Mouse (Mus musculus) forebrain, postnatal 0 days (tissue): ENCODE measurements at regions not wholly inside any gene's neighbourhood (a gene's known extent, or its start where the extent isn't known, plus 50 kb on each side); places are given as distances from the start of the nearest gene placed in this dataset.
A peak's percentile ranks its signal among the peaks of the same experiment; 100 is the strongest.
"Not testable (repeated sequence)": the region's sequence is repeated elsewhere in the genome, so short reads cannot be mapped to it uniquely, and the experiment has no call there.

Source experiments
- ATAC-seq: fragments of 200-750 bp; cut with Nextera tagmentation; 2 replicates; pipeline ENCODE4 v1.8.0; 2017; ENCODE audit warnings: mild to moderate bottlenecking, moderate library complexity
- DNase-seq: peaks from one replicate; pipeline ENCODE4 v3.0.0-alpha.2; 2015
- H3K27ac ChIP-seq: fragments of 300-500 bp; sonication (generic); 2 replicates; pipeline ENCODE4 v1.5.1; 2014; ENCODE audit warnings: low read depth, mild to moderate bottlenecking, antibody characterized with exemption, low read length, moderate library complexity, mixed read lengths
- H3K27me3 ChIP-seq: fragments of 300-500 bp; sonication (generic); 2 replicates; pipeline ENCODE4 v1.6.1; 2014; ENCODE audit warnings: mild to moderate bottlenecking, low read length, mixed read lengths; ENCODE audit not compliant: insufficient read depth
- H3K36me3 ChIP-seq: fragments of 300-500 bp; sonication (generic); 2 replicates; pipeline ENCODE4 v1.6.1; 2014; ENCODE audit warnings: mild to moderate bottlenecking, moderate library complexity; ENCODE audit not compliant: insufficient read depth
- H3K4me1 ChIP-seq: fragments of 300-500 bp; sonication (generic); 2 replicates; pipeline ENCODE4 v1.6.1; 2014; ENCODE audit warnings: antibody characterized with exemption; ENCODE audit not compliant: insufficient read depth
- H3K4me2 ChIP-seq: fragments of 300-500 bp; sonication (generic); 2 replicates; pipeline ENCODE4 v1.6.1; 2014; ENCODE audit warnings: low read depth, mild to moderate bottlenecking, moderate library complexity
- H3K4me3 ChIP-seq: fragments of 300-500 bp; sonication (generic); 2 replicates; pipeline ENCODE4 v1.5.1; 2014; ENCODE audit warnings: low read depth, low read length, mixed read lengths
- H3K9ac ChIP-seq: fragments of 300-500 bp; sonication (generic); 2 replicates; pipeline ENCODE4 v1.6.1; 2014; ENCODE audit warnings: mild to moderate bottlenecking
- H3K9me3 ChIP-seq: fragments of 300-500 bp; sonication (generic); 2 replicates; pipeline ENCODE4 v1.6.1; 2016; ENCODE audit warnings: low read length
- CTCF ChIP-seq: sonication (generic); IDR thresholded peaks from 2 replicates; pipeline ENCODE4 v1.5.1; 2016; ENCODE audit warnings: antibody characterized with exemption, control low read depth, low read depth
- WGBS: fragments of 180-500 bp; shearing (Covaris S2); extraction: QIAGEN DNeasy Blood & Tissue Kit; methylation state at CpG from one replicate; pipeline ENCODE4 v1.1.7; 2014; 5-methylcytosine and 5-hydroxymethylcytosine counted together

DNA sequence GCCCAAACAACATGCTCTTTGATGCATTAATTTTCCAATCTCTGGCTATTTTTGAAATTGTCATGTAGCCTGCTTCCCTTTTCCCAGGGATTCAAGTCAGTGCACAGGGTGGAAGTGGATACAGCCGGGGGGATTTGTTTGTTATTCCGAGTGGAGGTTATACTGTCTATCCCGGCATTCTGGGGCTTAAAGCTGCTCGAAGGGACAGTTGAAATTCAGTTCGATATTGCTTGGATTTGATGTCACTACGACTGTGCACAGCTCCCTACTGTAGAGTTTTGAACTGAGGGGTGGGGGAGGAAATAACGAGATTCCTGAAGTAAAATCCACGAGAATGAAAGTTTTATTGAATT is 254.4 kb upstream of the Gm6793 start:
- 7% methylated on average over 8 of the region's 8 CpGs for WGBS
- no peaks in the 10 kb centered on the region; the same call in 1 of the 2 replicates for H3K4me1 ChIP-seq
- H3K36me3 ChIP-seq: no peaks in the 10 kb centered on the region
- H3K27ac ChIP-seq: peak overlapping the region; percentile 62
- H3K27me3 ChIP-seq: no peaks in the 10 kb centered on the region
- H3K4me3 ChIP-seq: no peak overlapping the region
- ATAC-seq: peak; percentile 45; the same call in 1 of the 2 replicates
- TF ChIP-seq CTCF: no peak
- 0 out of 2 replicates have a peak overlapping the region, but pooled peaks have one; percentile 0 for H3K4me2 ChIP-seq
- DNase-seq: no peak
- no peaks in the 10 kb centered on the region for H3K9me3 ChIP-seq
- H3K9ac ChIP-seq: no peak overlapping the region

DNA sequence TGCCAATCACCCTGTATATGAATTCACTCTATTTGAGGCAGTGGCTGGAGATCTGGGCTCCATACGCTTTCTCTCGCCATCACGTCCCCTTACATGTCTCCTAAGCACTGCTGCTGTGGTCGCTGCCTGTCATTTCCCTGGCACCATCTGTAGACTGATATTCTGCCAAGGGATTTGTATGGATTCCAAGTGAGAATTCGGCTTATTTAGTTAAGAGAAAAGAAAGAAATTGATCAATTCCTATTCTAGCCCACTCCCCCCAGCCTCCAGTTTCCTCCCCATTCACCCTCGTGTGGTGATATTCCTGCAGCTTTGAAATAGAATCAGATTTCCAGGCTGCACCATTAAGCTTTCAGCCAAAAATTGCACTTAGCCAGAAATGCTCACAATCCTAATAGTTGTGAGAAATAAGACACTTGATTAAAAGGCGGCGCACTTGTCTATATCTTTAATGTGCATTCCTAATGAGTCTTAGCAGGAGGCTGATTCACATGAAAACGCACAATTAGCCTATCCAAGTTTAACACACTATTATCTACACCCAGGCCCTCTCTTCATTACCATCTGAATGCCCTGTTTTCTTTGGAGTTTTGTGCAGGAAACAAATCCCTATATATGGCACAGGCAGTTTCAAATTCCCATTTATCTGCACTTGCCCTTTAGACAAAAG is 253.8 kb upstream of the Gm6793 start:
- H3K9ac ChIP-seq: no peak overlapping the region
- 0 out of 2 replicates have a peak, but pooled peaks have one; percentile 8 for TF ChIP-seq CTCF
- H3K4me3 ChIP-seq: no peak overlapping the region
- WGBS: 12% methylated on average over 9 of the region's 9 CpGs
- no peaks in the 10 kb centered on the region for H3K9me3 ChIP-seq
- H3K36me3 ChIP-seq: no peaks in the 10 kb centered on the region
- H3K27ac ChIP-seq: peak overlapping the region; percentile 62
- no peaks in the 10 kb centered on the region for H3K27me3 ChIP-seq
- no peaks in the 10 kb centered on the region; the same call in 1 of the 2 replicates for H3K4me1 ChIP-seq
- ATAC-seq (peak; percentile 83), DNase-seq (peak; percentile 88)
- 0 out of 2 replicates have a peak overlapping the region, but pooled peaks have one; percentile 0 for H3K4me2 ChIP-seq

DNA sequence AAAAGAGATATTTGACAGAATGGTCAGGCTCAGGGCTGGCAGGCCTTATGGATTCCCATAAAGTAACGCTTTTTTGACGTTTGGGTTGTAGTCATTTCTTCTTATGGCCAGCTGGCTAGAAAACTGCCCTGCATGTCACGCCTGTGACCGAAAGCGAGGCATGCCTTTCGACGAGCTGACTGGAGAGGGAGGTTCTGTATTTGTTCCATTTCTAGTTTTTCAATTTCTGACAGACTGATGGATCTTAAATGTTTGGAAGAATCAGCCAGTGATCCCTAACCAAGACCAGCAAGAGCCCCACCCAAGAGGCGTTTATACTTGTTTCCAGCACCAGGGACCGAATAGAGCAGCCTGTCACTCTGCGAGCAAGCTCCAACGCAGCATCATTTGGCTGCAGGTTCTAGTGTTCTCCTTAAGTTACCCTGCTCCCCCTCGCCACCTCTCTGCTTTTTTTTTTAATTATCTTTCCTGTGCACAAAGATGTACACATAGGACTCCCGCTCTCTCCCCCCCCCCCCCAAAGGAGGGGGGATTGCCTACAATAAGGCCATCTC is 243.2 kb upstream of the Gm6793 start:
- Histone ChIP-seq H3K27ac (peak overlapping the region; percentile 75), H3K36me3 (no peaks in the 10 kb centered on the region), H3K4me2 (peak overlapping the region; percentile 46), H3K9me3 (no peaks in the 10 kb centered on the region), H3K9ac (peak overlapping the region; percentile 47), H3K27me3 (no peaks in the 10 kb centered on the region), H3K4me1 (peaks cover 13% of the 10 kb centered on the region; the same call in 1 of the 2 replicates), H3K4me3 (peak overlapping the region; percentile 28)
- peak; percentile 70 for ATAC-seq
- DNase-seq: peak; percentile 64
- TF ChIP-seq CTCF: no peak
- 13% methylated on average over 13 of the region's 13 CpGs for WGBS

DNA sequence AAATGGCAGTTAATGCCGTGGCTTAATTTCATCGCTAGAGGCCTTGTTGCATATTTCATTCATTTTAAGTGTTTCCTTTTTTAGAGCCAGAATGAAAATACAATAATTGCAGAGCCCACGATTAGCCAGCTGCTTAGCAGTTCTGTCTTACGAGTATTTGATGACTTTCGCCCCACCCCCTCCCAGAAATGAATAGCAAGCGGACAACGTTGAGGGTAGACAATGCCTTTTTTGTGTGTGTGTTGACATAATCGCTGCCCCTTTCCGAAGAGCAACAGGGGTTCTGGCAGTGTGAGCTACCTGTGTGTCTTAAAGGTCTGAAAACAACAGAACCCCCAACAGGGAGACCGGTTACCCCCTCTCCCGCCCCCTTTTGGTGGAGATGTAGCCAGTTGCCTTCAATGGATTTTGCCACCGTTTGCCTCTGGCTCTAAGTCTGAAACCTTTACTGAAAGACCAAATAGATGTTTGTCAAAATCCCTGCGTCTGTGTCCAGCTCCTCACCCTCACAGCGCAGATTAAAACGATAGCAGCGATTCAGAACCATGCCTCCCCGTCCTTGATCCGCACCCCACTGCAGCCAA is 242.6 kb upstream of the Gm6793 start:
- peak overlapping the region; percentile 46 for H3K4me2 ChIP-seq
- WGBS: 3% methylated on average over 18 of the region's 18 CpGs
- H3K27ac ChIP-seq: peak overlapping the region; percentile 75
- peak; percentile 40 for TF ChIP-seq CTCF
- H3K36me3 ChIP-seq: no peaks in the 10 kb centered on the region
- ATAC-seq: peak; percentile 56
- H3K4me1 ChIP-seq: peaks cover 13% of the 10 kb centered on the region; the same call in 1 of the 2 replicates
- peak; percentile 77 for DNase-seq
- peak overlapping the region; percentile 28 for H3K4me3 ChIP-seq
- H3K9me3 ChIP-seq: no peaks in the 10 kb centered on the region
- no peaks in the 10 kb centered on the region for H3K27me3 ChIP-seq
- peak overlapping the region; percentile 47 for H3K9ac ChIP-seq

DNA sequence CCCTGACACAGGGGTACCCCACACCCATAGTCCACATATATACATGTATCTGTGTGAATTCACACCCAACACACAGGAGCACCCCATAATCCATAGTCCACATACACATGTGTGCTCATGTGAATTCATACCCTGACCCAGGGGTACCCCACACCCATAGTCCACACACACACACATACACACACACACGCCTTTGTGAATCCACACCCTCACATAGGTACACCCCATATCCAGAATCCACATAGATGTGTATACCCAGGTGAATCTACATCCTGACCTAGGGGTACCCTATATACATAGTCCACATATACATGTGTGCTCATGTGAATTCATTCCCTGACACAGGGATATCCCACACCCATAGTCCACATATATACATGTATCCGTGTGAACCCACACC is 231.8 kb upstream of the Gm6793 start:
- H3K27ac ChIP-seq, H3K27me3 ChIP-seq, ATAC-seq, DNase-seq, H3K36me3 ChIP-seq, H3K4me3 ChIP-seq, H3K4me1 ChIP-seq, H3K4me2 ChIP-seq, H3K9ac ChIP-seq, H3K9me3 ChIP-seq: not testable (repeated sequence)
- 92% methylated on average over 2 of the region's 2 CpGs for WGBS

DNA sequence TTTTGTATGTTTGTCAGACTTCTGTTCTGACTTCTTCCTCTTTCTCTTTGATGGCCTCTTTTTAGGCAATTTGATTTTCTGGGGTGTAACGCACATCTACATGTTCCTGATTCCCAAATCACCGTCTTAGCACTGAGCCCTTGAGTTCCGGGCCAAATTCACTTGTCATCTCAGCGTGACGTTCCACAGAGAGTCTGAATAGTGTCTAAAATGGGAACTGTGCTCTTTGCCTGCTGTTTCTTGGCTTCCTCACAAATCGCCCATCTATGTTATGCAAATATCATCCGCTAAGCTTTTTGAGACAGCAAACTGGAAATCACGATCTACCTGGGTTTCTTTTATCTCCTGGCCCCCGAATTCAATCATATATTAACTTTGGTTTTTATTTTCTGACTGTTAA is 223.8 kb upstream of the Gm6793 start:
- peak; percentile 40 for DNase-seq
- Histone ChIP-seq H3K36me3 (no peaks in the 10 kb centered on the region), H3K27ac (no peak overlapping the region), H3K9me3 (no peaks in the 10 kb centered on the region), H3K4me2 (no peak overlapping the region), H3K4me3 (no peak overlapping the region), H3K27me3 (no peaks in the 10 kb centered on the region), H3K4me1 (no peaks in the 10 kb centered on the region), H3K9ac (no peak overlapping the region)
- 22% methylated on average over 9 of the region's 9 CpGs for WGBS
- no peak for TF ChIP-seq CTCF
- no peak for ATAC-seq

DNA sequence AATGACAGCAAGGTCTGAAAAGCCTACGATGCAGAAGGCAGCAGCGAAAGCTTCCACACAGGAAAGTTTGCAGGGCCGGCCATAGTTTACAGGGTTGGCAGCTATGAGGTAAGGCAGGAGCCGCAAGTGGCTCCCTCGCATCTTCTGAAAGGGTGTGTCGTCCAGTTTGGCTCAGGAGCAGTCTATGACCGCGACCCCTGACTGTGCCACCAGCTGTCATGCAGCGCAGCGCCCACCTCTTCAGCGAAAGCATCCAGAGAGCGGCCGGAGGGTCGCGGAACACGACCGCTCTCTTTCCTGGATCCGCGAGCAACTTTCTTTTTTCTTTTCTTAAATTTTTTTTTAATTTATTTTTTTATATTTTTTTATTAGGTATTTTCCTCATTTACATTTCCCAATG is 221.9 kb upstream of the Gm6793 start:
- not testable (repeated sequence) for H3K9ac ChIP-seq, H3K9me3 ChIP-seq, H3K27me3 ChIP-seq, H3K4me2 ChIP-seq, H3K4me1 ChIP-seq, H3K36me3 ChIP-seq, H3K4me3 ChIP-seq, ATAC-seq, DNase-seq, H3K27ac ChIP-seq
- WGBS: 96% methylated on average over 19 of the region's 19 CpGs
